Mouse (Mus musculus) forebrain, postnatal 0 days (tissue): ENCODE data around the gene Trpm2. TPM values are rescaled to one million over a fixed set of nuclear protein-coding genes. Genes with fewer than 3 reads are reported as not detected.

Experiments
- ATAC-seq: fragments of 200-750 bp; cut with Nextera tagmentation; 2 replicates; pipeline ENCODE4 v1.8.0; 2017; ENCODE audit warnings: mild to moderate bottlenecking, moderate library complexity
- DNase-seq: peaks from one replicate; pipeline ENCODE4 v3.0.0-alpha.2; 2015
- H3K27ac ChIP-seq: fragments of 300-500 bp; sonication (generic); 2 replicates; pipeline ENCODE4 v1.5.1; 2014; ENCODE audit warnings: low read depth, mild to moderate bottlenecking, antibody characterized with exemption, low read length, moderate library complexity, mixed read lengths
- H3K27me3 ChIP-seq: fragments of 300-500 bp; sonication (generic); 2 replicates; pipeline ENCODE4 v1.6.1; 2014; ENCODE audit warnings: mild to moderate bottlenecking, low read length, mixed read lengths; ENCODE audit not compliant: insufficient read depth
- H3K36me3 ChIP-seq: fragments of 300-500 bp; sonication (generic); 2 replicates; pipeline ENCODE4 v1.6.1; 2014; ENCODE audit warnings: mild to moderate bottlenecking, moderate library complexity; ENCODE audit not compliant: insufficient read depth
- H3K4me1 ChIP-seq: fragments of 300-500 bp; sonication (generic); 2 replicates; pipeline ENCODE4 v1.6.1; 2014; ENCODE audit warnings: antibody characterized with exemption; ENCODE audit not compliant: insufficient read depth
- H3K4me2 ChIP-seq: fragments of 300-500 bp; sonication (generic); 2 replicates; pipeline ENCODE4 v1.6.1; 2014; ENCODE audit warnings: low read depth, mild to moderate bottlenecking, moderate library complexity
- H3K4me3 ChIP-seq: fragments of 300-500 bp; sonication (generic); 2 replicates; pipeline ENCODE4 v1.5.1; 2014; ENCODE audit warnings: low read depth, low read length, mixed read lengths
- H3K9ac ChIP-seq: fragments of 300-500 bp; sonication (generic); 2 replicates; pipeline ENCODE4 v1.6.1; 2014; ENCODE audit warnings: mild to moderate bottlenecking
- H3K9me3 ChIP-seq: fragments of 300-500 bp; sonication (generic); 2 replicates; pipeline ENCODE4 v1.6.1; 2016; ENCODE audit warnings: low read length
- CTCF ChIP-seq: sonication (generic); IDR thresholded peaks from 2 replicates; pipeline ENCODE4 v1.5.1; 2016; ENCODE audit warnings: antibody characterized with exemption, control low read depth, low read depth
- WGBS: fragments of 180-500 bp; shearing (Covaris S2); extraction: QIAGEN DNeasy Blood & Tissue Kit; methylation state at CpG from one replicate; pipeline ENCODE4 v1.1.7; 2014; 5-methylcytosine and 5-hydroxymethylcytosine counted together
- polyA plus RNA-seq: library from polyadenylated mRNA; unstranded; fragments of >200 nt; fragmentation: Nextera tagmentation; extraction: Ambion mirVana; gene quantifications from 2 replicates; pipeline ENCODE4 v1.2.1, GENCODE M21; 2015
- total RNA-seq: library from RNA; depleted of rRNA; stranded (reverse); fragments of >200 nt; gene quantifications from 2 replicates; pipeline ENCODE4 v1.2.3, GENCODE M21; 2014; rRNA removed

The Trpm2 gene
- total and polyA plus RNA-seq, 2 experiments from 2014 or later = 4.5 to 8.7 TPM

GRCm38 (mm10) chr10:77864762-77865143, 105.6 kb downstream of the Trpm2 start:
- no peak overlapping the region; the same call in 1 of the 2 replicates for H3K4me3 ChIP-seq
- ATAC-seq (no peak), DNase-seq (no peak)
- H3K36me3 ChIP-seq = no peaks in the 10 kb centered on the region
- H3K27me3 ChIP-seq = no peaks in the 10 kb centered on the region
- H3K4me2 ChIP-seq = peak overlapping the region; percentile 10; the same call in 1 of the 2 replicates
- H3K27ac ChIP-seq = no peak overlapping the region
- no peaks in the 10 kb centered on the region for H3K4me1 ChIP-seq
- H3K9ac ChIP-seq = no peak overlapping the region
- no peak for TF ChIP-seq CTCF
- 33% methylated on average over 11 of the region's 11 CpGs for WGBS
- no peaks in the 10 kb centered on the region for H3K9me3 ChIP-seq

- no peak for TF ChIP-seq CTCF
- H3K4me2 ChIP-seq = peak overlapping the region; percentile 10; the same call in 1 of the 2 replicates
- H3K27me3 ChIP-seq = no peaks in the 10 kb centered on the region
- no peaks in the 10 kb centered on the region for H3K4me1 ChIP-seq
- H3K9ac ChIP-seq = no peak overlapping the region
- no peaks in the 10 kb centered on the region for H3K36me3 ChIP-seq
- ATAC-seq (peak; percentile 69), DNase-seq (no peak)
- no peak overlapping the region; the same call in 1 of the 2 replicates for H3K4me3 ChIP-seq
- WGBS = 48% methylated on average over 13 of the region's 14 CpGs
- H3K27ac ChIP-seq = no peak overlapping the region
- H3K9me3 ChIP-seq = no peaks in the 10 kb centered on the region
Observed at GRCm38 (mm10) chr10:77864067-77864761, 106.1 kb downstream of the Trpm2 start.

DNA sequence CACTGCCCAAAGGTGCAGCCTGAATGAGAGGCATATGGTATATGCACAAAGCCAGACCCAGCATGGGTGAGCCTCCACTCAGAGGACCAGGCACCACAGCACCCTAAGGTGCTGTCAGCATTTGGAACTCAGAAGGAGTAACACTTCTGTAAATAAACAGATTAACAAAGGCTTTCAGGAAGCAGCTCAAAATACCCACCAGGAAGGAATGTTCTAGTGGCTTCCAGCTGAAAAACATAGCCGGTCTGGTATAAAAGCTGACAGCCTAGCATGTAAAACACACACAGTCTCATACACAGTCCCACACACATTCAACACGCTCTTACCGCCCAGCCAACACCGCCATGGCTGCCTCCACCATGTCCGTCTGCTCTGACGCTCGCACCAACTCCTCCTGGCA, 108.7 kb downstream of the Trpm2 start, which contains the start of gene Gm3285:
TSS of gene Gm3285 (plus strand) at position 301 of the 400 bp plus-strand sequence.
- H3K4me1 ChIP-seq = no peaks in the 10 kb centered on the region
- H3K4me2 ChIP-seq = no peak within 1 kb of the TSS
- H3K9me3 ChIP-seq = no peaks in the 10 kb centered on the region
- no peak for TF ChIP-seq CTCF
- no peaks in the 10 kb centered on the region for H3K36me3 ChIP-seq
- DNase-seq (no peak), ATAC-seq (no peak)
- no peak within 1 kb of the TSS for H3K9ac ChIP-seq
- H3K27ac ChIP-seq = no peak within 1 kb of the TSS
- H3K27me3 ChIP-seq = no peaks in the 10 kb centered on the region
- no peak within 1 kb of the TSS for H3K4me3 ChIP-seq
- WGBS = 46% methylated on average over 7 of the region's 7 CpGs

Other genes starting within 250 kb of the Trpm2 start
- not detected in 2 replicates for gene Krtap12-1, start 250.0 kb downstream of the Trpm2 start, total RNA-seq
- gene Krtap12-1, start 250.0 kb downstream of the Trpm2 start, polyA plus RNA-seq = not detected in 2 replicates
- gene Gm10100, start 244.1 kb downstream of the Trpm2 start, total RNA-seq = not detected in 2 replicates
- gene Gm10100, start 244.1 kb downstream of the Trpm2 start, polyA plus RNA-seq = not detected in 2 replicates
- not detected in 2 replicates for gene Gm18596, start 227.9 kb downstream of the Trpm2 start, total RNA-seq
- not detected in 2 replicates for gene Gm18596, start 227.9 kb downstream of the Trpm2 start, polyA plus RNA-seq
- not detected in 2 replicates for gene Gm9736, start 219.2 kb downstream of the Trpm2 start, total RNA-seq
- not detected in 2 replicates for gene Gm9736, start 219.2 kb downstream of the Trpm2 start, polyA plus RNA-seq
- gene Gm3233, start 210.9 kb downstream of the Trpm2 start, total RNA-seq = not detected in 2 replicates
- not detected in 2 replicates for gene Gm3233, start 210.9 kb downstream of the Trpm2 start, polyA plus RNA-seq
- gene Gm3238, start 199.2 kb downstream of the Trpm2 start, total RNA-seq = not detected in 2 replicates
- gene Gm3238, start 199.2 kb downstream of the Trpm2 start, polyA plus RNA-seq = not detected in 2 replicates
- gene Gm7138, start 193.6 kb downstream of the Trpm2 start, total RNA-seq = not detected in 2 replicates
- not detected in 2 replicates for gene Gm7138, start 193.6 kb downstream of the Trpm2 start, polyA plus RNA-seq
- gene Gm3250, start 188.0 kb downstream of the Trpm2 start, total RNA-seq = not detected in 2 replicates
- gene Gm3250, start 188.0 kb downstream of the Trpm2 start, polyA plus RNA-seq = not detected in 2 replicates
- gene Gm7137, start 182.4 kb downstream of the Trpm2 start, total RNA-seq = not detected in 2 replicates
- not detected in 2 replicates for gene Gm7137, start 182.4 kb downstream of the Trpm2 start, polyA plus RNA-seq
- gene Gm9639, start 175.5 kb downstream of the Trpm2 start, total RNA-seq = not detected in 2 replicates
- not detected in 2 replicates for gene Gm9639, start 175.5 kb downstream of the Trpm2 start, polyA plus RNA-seq
- gene Gm19668, start 171.4 kb downstream of the Trpm2 start, total RNA-seq = not detected in 2 replicates
- gene Gm19668, start 171.4 kb downstream of the Trpm2 start, polyA plus RNA-seq = not detected in 2 replicates
- gene Gm9507, start 158.7 kb downstream of the Trpm2 start, total RNA-seq = not detected in 2 replicates
- gene Gm9507, start 158.7 kb downstream of the Trpm2 start, polyA plus RNA-seq = not detected in 2 replicates
- gene Gm2696, start 155.9 kb downstream of the Trpm2 start, total RNA-seq = not detected in 2 replicates
- not detected in 2 replicates for gene Gm2696, start 155.9 kb downstream of the Trpm2 start, polyA plus RNA-seq
- not detected in 2 replicates for gene Krtap10-4, start 143.5 kb downstream of the Trpm2 start, total RNA-seq
- not detected in 2 replicates for gene Krtap10-4, start 143.5 kb downstream of the Trpm2 start, polyA plus RNA-seq
- not detected in 2 replicates for gene Krtap10-10, start 134.6 kb downstream of the Trpm2 start, total RNA-seq
- not detected in 2 replicates for gene Krtap10-10, start 134.6 kb downstream of the Trpm2 start, polyA plus RNA-seq
- gene Gm36176, start 123.8 kb downstream of the Trpm2 start, total RNA-seq = not detected in 2 replicates
- not detected in 2 replicates for gene Gm36176, start 123.8 kb downstream of the Trpm2 start, polyA plus RNA-seq
- not detected in 2 replicates for gene Gm10318, start 117.7 kb downstream of the Trpm2 start, total RNA-seq
- gene Gm10318, start 117.7 kb downstream of the Trpm2 start, polyA plus RNA-seq = not detected in 2 replicates
- 0.48 TPM in 1 of 2 replicates, not detected in the other for gene Gm3285, start 108.6 kb downstream of the Trpm2 start, total RNA-seq
- gene Gm3285, start 108.6 kb downstream of the Trpm2 start, polyA plus RNA-seq = not detected in 2 replicates
- 19.7 and 24.1 TPM in 2 replicates for gene Lrrc3, start 68.0 kb downstream of the Trpm2 start, total RNA-seq
- 15.7 and 22.4 TPM in 2 replicates for gene Lrrc3, start 68.0 kb downstream of the Trpm2 start, polyA plus RNA-seq
- 46.5 and 50.4 TPM in 2 replicates for gene 1810043G02Rik, start 8.0 kb upstream of the Trpm2 start, total RNA-seq
- 54.5 and 56.8 TPM in 2 replicates for gene 1810043G02Rik, start 8.0 kb upstream of the Trpm2 start, polyA plus RNA-seq
- 85.6 and 112 TPM in 2 replicates for gene Pfkl, start 39.5 kb upstream of the Trpm2 start, total RNA-seq
- gene Pfkl, start 39.5 kb upstream of the Trpm2 start, polyA plus RNA-seq = 57.3 and 72.9 TPM in 2 replicates
- gene Dnmt3l, start 71.4 kb upstream of the Trpm2 start, total RNA-seq = not detected in 2 replicates
- gene Dnmt3l, start 71.4 kb upstream of the Trpm2 start, polyA plus RNA-seq = not detected in 2 replicates
- gene Aire, start 73.0 kb upstream of the Trpm2 start, total RNA-seq = 0.15 TPM in 1 of 2 replicates, not detected in the other
- gene Aire, start 73.0 kb upstream of the Trpm2 start, polyA plus RNA-seq = 0.14 and 0.29 TPM in 2 replicates
- gene Icosl, start 98.7 kb upstream of the Trpm2 start, total RNA-seq = 1.9 and 2.0 TPM in 2 replicates
- gene Icosl, start 98.7 kb upstream of the Trpm2 start, polyA plus RNA-seq = 0.75 and 0.91 TPM in 2 replicates
- 76.7 and 85.2 TPM in 2 replicates for gene D10Jhu81e, start 199.2 kb upstream of the Trpm2 start, total RNA-seq
- 21.2 and 24.4 TPM in 2 replicates for gene D10Jhu81e, start 199.2 kb upstream of the Trpm2 start, polyA plus RNA-seq
- gene Pwp2, start 214.6 kb upstream of the Trpm2 start, total RNA-seq = 27.2 and 30.0 TPM in 2 replicates
- gene Pwp2, start 214.6 kb upstream of the Trpm2 start, polyA plus RNA-seq = 15.0 and 16.4 TPM in 2 replicates